Mouse (Mus musculus): ENCODE measurements at regions not wholly inside any gene's neighbourhood (a gene's known extent, or its start where the extent isn't known, plus 50 kb on each side); places are given as distances from the start of the nearest gene placed in this dataset.
A peak's percentile ranks its signal among the peaks of the same experiment; 100 is the strongest.

GRCm38 (mm10) chr1:14109190-14109482 is 1984.0 kb downstream of the 4930444P10Rik start:
- no peak for DNase-seq (ENCODE audit: low spot score in 2 of 2)

- no peak for DNase-seq (ENCODE audit: low spot score in 2 of 2)
Measured at GRCm38 (mm10) chr1:14108450-14109189, 1984.5 kb downstream of the 4930444P10Rik start.

- peak in 1 of 2 experiments; percentile 51 for DNase-seq (ENCODE audit: low spot score in 2 of 2)
Measured at GRCm38 (mm10) chr1:14105521-14105920, 1987.6 kb downstream of the 4930444P10Rik start.

GRCm38 (mm10) chr1:14104529-14104928 is 1988.6 kb downstream of the 4930444P10Rik start:
- DNase-seq (ENCODE audit: low spot score in 2 of 2), result no peak

- no peak for DNase-seq (ENCODE audit: low spot score in 2 of 2)
Measured at GRCm38 (mm10) chr1:14099031-14099430, 1994.1 kb downstream of the 4930444P10Rik start.

GRCm38 (mm10) chr1:14097567-14098228 is 1995.4 kb downstream of the 4930444P10Rik start:
- no peak for DNase-seq (ENCODE audit: low spot score in 2 of 2)

- peak in 1 of 2 experiments; percentile 38 for DNase-seq (ENCODE audit: low spot score in 2 of 2)
Measured at GRCm38 (mm10) chr1:14064856-14065255, 2028.3 kb downstream of the 4930444P10Rik start.

GRCm38 (mm10) chr1:14036163-14036562 is 2057.0 kb downstream of the 4930444P10Rik start:
- no peak for DNase-seq (ENCODE audit: low spot score in 2 of 2)

GRCm38 (mm10) chr1:14011484-14011883 is 2081.6 kb downstream of the 4930444P10Rik start:
- DNase-seq (ENCODE audit: low spot score in 2 of 2), result no peak

- DNase-seq (ENCODE audit: low spot score in 2 of 2), result no peak
Measured at GRCm38 (mm10) chr1:14010789-14011188, 2082.3 kb downstream of the 4930444P10Rik start.

GRCm38 (mm10) chr1:14002550-14002949 is 2090.6 kb downstream of the 4930444P10Rik start:
- no peak for DNase-seq (ENCODE audit: low spot score in 2 of 2)

- DNase-seq (ENCODE audit: low spot score in 2 of 2), result no peak
Measured at GRCm38 (mm10) chr1:14001431-14001830, 2091.7 kb downstream of the 4930444P10Rik start.

- no peak for DNase-seq (ENCODE audit: low spot score in 2 of 2)
Measured at GRCm38 (mm10) chr1:14000605-14001395, 2092.3 kb downstream of the 4930444P10Rik start.

- DNase-seq (ENCODE audit: low spot score in 2 of 2), result no peak
Measured at GRCm38 (mm10) chr1:13998178-13998708, 2094.9 kb downstream of the 4930444P10Rik start.

GRCm38 (mm10) chr1:13993825-13994509 is 2099.2 kb downstream of the 4930444P10Rik start:
- DNase-seq (ENCODE audit: low spot score in 2 of 2), result no peak

- DNase-seq (ENCODE audit: low spot score in 2 of 2), result no peak
Measured at GRCm38 (mm10) chr1:13992978-13993377, 2100.1 kb downstream of the 4930444P10Rik start.

GRCm38 (mm10) chr1:13989360-13989759 is 2103.8 kb downstream of the 4930444P10Rik start:
- no peak for DNase-seq (ENCODE audit: low spot score in 2 of 2)

GRCm38 (mm10) chr1:13984833-13985232 is 2108.3 kb downstream of the 4930444P10Rik start:
- no peak for DNase-seq (ENCODE audit: low spot score in 2 of 2)

- DNase-seq (ENCODE audit: low spot score in 2 of 2), result peak in 1 of 2 experiments; percentile 48
Measured at GRCm38 (mm10) chr1:13980273-13980672, 2112.9 kb downstream of the 4930444P10Rik start.

- no peak for DNase-seq (ENCODE audit: low spot score in 2 of 2)
Measured at GRCm38 (mm10) chr1:13978640-13979039, 2114.5 kb downstream of the 4930444P10Rik start.

- DNase-seq (ENCODE audit: low spot score in 2 of 2), result no peak
Measured at GRCm38 (mm10) chr1:13977207-13977606, 2115.9 kb downstream of the 4930444P10Rik start.

- no peak for DNase-seq (ENCODE audit: low spot score in 2 of 2)
Measured at GRCm38 (mm10) chr1:13949241-13949640, 2143.9 kb downstream of the 4930444P10Rik start.
